Mouse (Mus musculus) leukemia stem cell, adult 10-12 weeks (primary cell): Measurements from ENCODE around the gene Cdkn2c. TPM values are rescaled to one million over a fixed set of nuclear protein-coding genes. Genes with fewer than 3 reads are reported as not detected.

Experiments used
- polyA plus RNA-seq: library from polyadenylated mRNA; stranded (reverse); fragments of >175 nt; gene quantifications from 2 replicates; pipeline ENCODE4 v1.2.3, GENCODE M21; 2012; ENCODE audit warnings: low replicate concordance

Cdkn2c gene
- polyA plus RNA-seq, result 80.0 and 98.1 TPM in 2 replicates

DNA sequence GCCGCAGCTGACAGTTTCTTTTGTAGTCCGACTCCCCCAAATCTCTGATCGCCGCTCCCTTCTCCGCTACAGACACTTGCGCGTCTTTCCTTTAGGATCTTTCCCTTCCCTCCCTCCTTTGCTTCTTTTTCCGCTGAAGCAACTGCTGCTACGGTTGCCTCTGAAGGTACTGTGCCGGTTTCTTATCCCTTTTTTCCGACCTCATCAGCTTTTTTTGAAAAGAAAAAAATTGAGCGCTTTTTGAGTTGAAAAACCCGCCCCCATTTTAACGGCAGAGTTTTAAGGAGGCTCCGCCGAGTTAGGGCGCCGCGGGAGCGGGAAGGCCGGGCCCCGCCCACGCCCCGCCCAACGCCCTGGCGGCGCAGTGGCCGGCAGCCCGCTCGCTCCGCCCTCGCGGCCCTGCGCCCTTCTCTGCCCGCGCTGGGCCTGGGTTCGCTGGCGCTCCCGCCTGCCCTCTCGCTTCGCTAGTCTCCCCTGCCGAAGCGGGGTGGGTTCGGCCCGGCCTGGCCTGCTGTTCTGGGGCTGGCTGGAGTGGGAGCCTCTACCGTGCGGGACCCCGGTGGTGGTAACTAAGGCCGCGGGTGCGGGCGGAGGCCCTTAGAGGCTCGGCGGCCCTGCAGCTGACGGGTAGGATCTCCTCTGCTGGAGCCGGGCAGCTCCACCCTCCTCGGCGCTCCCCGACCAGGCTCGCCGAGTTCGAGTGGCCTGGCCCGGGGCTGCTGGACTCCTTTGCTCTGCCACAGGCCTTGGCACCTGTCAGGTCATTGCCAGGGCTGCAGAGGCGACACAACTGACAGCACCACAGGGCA is at the start of gene Cdkn2c:
Cdkn2c (minus strand) TSS at position 729 of the 809 bp plus-strand sequence.

DNA sequence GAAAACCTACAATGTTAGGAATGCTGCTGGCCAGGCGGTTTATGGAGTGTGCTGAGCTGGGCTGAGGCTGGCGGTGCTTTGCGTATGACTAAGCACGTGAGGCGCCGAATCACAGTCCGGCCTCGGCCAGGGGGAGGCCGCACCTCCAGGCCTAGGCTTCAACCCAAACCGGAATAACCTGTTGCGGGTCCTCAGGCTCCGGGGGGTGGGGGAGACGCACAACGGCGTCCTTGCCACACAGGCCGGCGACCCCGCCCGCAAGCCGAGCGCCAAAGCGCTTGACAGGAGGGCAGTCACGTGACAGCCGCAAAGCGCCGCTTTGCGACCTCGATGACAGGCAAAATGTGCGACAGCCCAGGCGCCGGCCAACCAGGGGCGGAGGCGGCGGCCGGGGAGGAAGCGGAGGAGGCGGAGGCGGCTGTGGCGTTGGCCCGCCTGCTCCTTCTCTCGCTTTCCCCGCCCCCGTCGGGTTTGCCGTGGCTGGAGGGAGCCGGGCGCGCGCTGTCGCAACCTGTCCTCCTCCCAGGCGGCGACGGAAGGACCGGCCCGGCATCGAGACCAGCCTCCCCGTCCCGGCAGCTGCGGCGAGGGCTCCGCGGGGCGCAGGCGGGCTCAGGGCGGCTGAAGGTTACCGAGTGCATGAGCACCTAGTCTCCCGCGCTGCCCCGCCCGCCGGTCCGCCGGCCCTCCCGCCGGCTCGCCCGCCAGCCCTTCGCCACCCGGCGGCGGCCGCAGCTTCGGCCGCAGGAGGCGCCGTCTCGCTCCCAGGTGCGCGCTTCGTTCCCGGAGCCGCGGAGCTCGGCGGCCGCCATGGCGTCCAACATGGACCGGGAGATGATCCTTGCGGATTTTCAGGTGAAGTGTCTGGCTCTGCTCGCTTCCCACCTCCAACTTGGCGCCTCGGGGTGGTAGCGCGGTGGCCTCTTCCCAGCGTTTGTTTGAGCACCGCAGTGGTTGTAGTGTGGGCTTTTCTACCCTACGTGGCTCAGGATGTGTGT is 9.5 kb upstream of the Cdkn2c start, which contains the start of gene Faf1:
Faf1 (plus strand) TSS at position 371 of the 998 bp plus-strand sequence.

Other genes with a start within 250 kb of the Cdkn2c start
- gene Rnf11, start 182.5 kb downstream of the Cdkn2c start, polyA plus RNA-seq, result 22.1 and 38.2 TPM in 2 replicates
- gene 4930522H14Rik, start 135.9 kb downstream of the Cdkn2c start, polyA plus RNA-seq, result not detected in 2 replicates
- gene Faf1, start 9.4 kb upstream of the Cdkn2c start, polyA plus RNA-seq, result 7.8 and 14.7 TPM in 2 replicates